Mouse (Mus musculus) gastrocnemius, adult 18-20 months (tissue): Measurements from ENCODE around the gene Ckap2l. TPM values are rescaled to one million over a fixed set of nuclear protein-coding genes. Genes with fewer than 3 reads are reported as not detected.
A peak's percentile ranks its signal among the peaks of the same experiment; 100 is the strongest.

ENCODE experiments used
- DNase-seq: peaks from one replicate; pipeline ENCODE4 v3.0.0; 2021; ENCODE audit warnings: low spot score
- long read RNA-seq, 2 experiments: library from polyadenylated mRNA; stranded (forward); transcript quantifications; one replicate each; pipeline ENCODE4 v2.0.0; 2021
- total RNA-seq, 2 experiments: library from RNA; stranded (reverse); gene quantifications; 2 replicates each; pipeline ENCODE4 v1.2.3; 2021

The Ckap2l gene
- total RNA-seq, result not detected
- long read RNA-seq, experiment 1, result 0 reads
- long read RNA-seq, experiment 2, result 0 reads

- peak; percentile 98 for DNase-seq
Observed at GRCm38 (mm10) chr2:129296671-129297588, at the start of gene Ckap2l. Gene Ckap2l, minus strand, starts transcription at chr2:129297212.

- DNase-seq, result no peak
Observed at GRCm38 (mm10) chr2:129338138-129338621, 41.2 kb upstream of the Ckap2l start.

- DNase-seq, result no peak
Observed at GRCm38 (mm10) chr2:129333471-129333870, 36.5 kb upstream of the Ckap2l start.

- no peak for DNase-seq
Observed at GRCm38 (mm10) chr2:129330540-129330939, 33.5 kb upstream of the Ckap2l start.

GRCm38 (mm10) chr2:129330024-129330423 lies 33.0 kb upstream of the Ckap2l start:
- no peak for DNase-seq

- no peak for DNase-seq
Observed at GRCm38 (mm10) chr2:129328238-129328637, 31.2 kb upstream of the Ckap2l start.

GRCm38 (mm10) chr2:129324216-129324615 lies 27.2 kb upstream of the Ckap2l start:
- no peak for DNase-seq

- DNase-seq, result no peak
Observed at GRCm38 (mm10) chr2:129322117-129322635, 25.2 kb upstream of the Ckap2l start.

- DNase-seq, result no peak
Observed at GRCm38 (mm10) chr2:129320033-129320605, 23.1 kb upstream of the Ckap2l start.

- no peak for DNase-seq
Observed at GRCm38 (mm10) chr2:129315831-129316230, 18.8 kb upstream of the Ckap2l start.

GRCm38 (mm10) chr2:129314880-129315279 lies 17.9 kb upstream of the Ckap2l start:
- no peak for DNase-seq

- DNase-seq, result no peak
Observed at GRCm38 (mm10) chr2:129313934-129314333, 16.9 kb upstream of the Ckap2l start.

- no peak for DNase-seq
Observed at GRCm38 (mm10) chr2:129309836-129310235, 12.8 kb upstream of the Ckap2l start, which contains the start of gene Il1a. Gene Il1a, minus strand, starts transcription at chr2:129309972.

GRCm38 (mm10) chr2:129306020-129306419 lies 9.0 kb upstream of the Ckap2l start:
- DNase-seq, result no peak

GRCm38 (mm10) chr2:129297589-129297982 lies 574 bp upstream of the Ckap2l start:
- DNase-seq, result peak; percentile 6

- no peak for DNase-seq
Observed at GRCm38 (mm10) chr2:129296086-129296485, 926 bp downstream of the Ckap2l start.

- no peak for DNase-seq
Observed at GRCm38 (mm10) chr2:129295075-129295474, 1.9 kb downstream of the Ckap2l start.

- no peak for DNase-seq
Observed at GRCm38 (mm10) chr2:129273823-129274222, 23.2 kb downstream of the Ckap2l start.

- no peak for DNase-seq
Observed at GRCm38 (mm10) chr2:129270621-129271020, 26.4 kb downstream of the Ckap2l start.

GRCm38 (mm10) chr2:129269986-129270385 lies 27.0 kb downstream of the Ckap2l start:
- DNase-seq, result no peak

GRCm38 (mm10) chr2:129269161-129269643 lies 27.8 kb downstream of the Ckap2l start:
- DNase-seq, result no peak

GRCm38 (mm10) chr2:129267738-129268137 lies 29.3 kb downstream of the Ckap2l start:
- DNase-seq, result no peak
